Mouse (Mus musculus) hindbrain, embryonic 12.5 days (tissue): Measurements from ENCODE around the gene Igsf3. TPM values are rescaled to one million over a fixed set of nuclear protein-coding genes. Genes with fewer than 3 reads are reported as not detected.

ENCODE experiments used
- ATAC-seq: fragments of 200-750 bp; cut with Nextera tagmentation; 2 replicates; pipeline ENCODE4 v1.8.0; 2017; ENCODE audit warnings: moderate TSS enrichment; ENCODE audit not compliant: low FRiP score
- H3K27ac ChIP-seq: fragments of 300-500 bp; sonication (generic); 2 replicates; pipeline ENCODE4 v1.5.1; 2016; ENCODE audit warnings: mild to moderate bottlenecking
- H3K27me3 ChIP-seq: fragments of 300-500 bp; sonication (generic); 2 replicates; pipeline ENCODE4 v1.6.1; 2016; ENCODE audit warnings: mild to moderate bottlenecking
- H3K36me3 ChIP-seq: fragments of 300-500 bp; sonication (generic); 2 replicates; pipeline ENCODE4 v1.6.1; 2016; ENCODE audit warnings: mild to moderate bottlenecking
- H3K4me1 ChIP-seq: fragments of 300-500 bp; sonication (generic); 2 replicates; pipeline ENCODE4 v1.6.1; 2016
- H3K4me2 ChIP-seq: fragments of 300-500 bp; sonication (generic); replicated peaks from 2 replicates; pipeline ENCODE4 v1.6.1; 2016; ENCODE audit warnings: mild to moderate bottlenecking
- H3K4me3 ChIP-seq: fragments of 300-500 bp; sonication (generic); 2 replicates; pipeline ENCODE4 v1.5.1; 2016; ENCODE audit warnings: mild to moderate bottlenecking
- H3K9ac ChIP-seq: fragments of 300-500 bp; sonication (generic); 2 replicates; pipeline ENCODE4 v1.6.1; 2016; ENCODE audit warnings: mild to moderate bottlenecking, moderate library complexity
- H3K9me3 ChIP-seq: fragments of 300-500 bp; sonication (generic); replicated peaks from 2 replicates; pipeline ENCODE4 v1.6.1; 2016; ENCODE audit warnings: mild to moderate bottlenecking
- WGBS: fragments of 180-500 bp; shearing (Covaris S2); methylation state at CpG from one replicate; pipeline ENCODE4 v1.1.7; 2016; 5-methylcytosine and 5-hydroxymethylcytosine counted together
- polyA plus RNA-seq: library from polyadenylated mRNA; unstranded; fragments of >200 nt; fragmentation: Nextera tagmentation; extraction: Ambion mirVana; gene quantifications from 2 replicates; pipeline ENCODE4 v1.2.1, GENCODE M21; 2016

The Igsf3 gene
- polyA plus RNA-seq, 1 experiment from 2014 or later = 61.9 TPM

GRCm38 (mm10) chr3:101501611-101502010 is 124.7 kb downstream of the Igsf3 start:
- no peak overlapping the region for H3K4me2 ChIP-seq
- H3K27me3 ChIP-seq = no peaks in the 10 kb centered on the region; the same call in 1 of the 2 replicates
- H3K27ac ChIP-seq = no peak overlapping the region
- no peaks in the 10 kb centered on the region for H3K9me3 ChIP-seq
- ATAC-seq = no peak
- no peaks in the 10 kb centered on the region for H3K36me3 ChIP-seq
- no peak overlapping the region for H3K4me3 ChIP-seq
- no peak overlapping the region for H3K9ac ChIP-seq
- peaks cover 20% of the 10 kb centered on the region for H3K4me1 ChIP-seq
- WGBS = 69% methylated on average over 4 of the region's 4 CpGs

GRCm38 (mm10) chr3:101502086-101502760 is 125.3 kb downstream of the Igsf3 start:
- Histone ChIP-seq H3K27ac (no peak overlapping the region), H3K9ac (no peak overlapping the region), H3K9me3 (no peaks in the 10 kb centered on the region), H3K36me3 (no peaks in the 10 kb centered on the region), H3K4me3 (no peak overlapping the region), H3K27me3 (peaks cover 3% of the 10 kb centered on the region; the same call in 1 of the 2 replicates), H3K4me1 (peaks cover 25% of the 10 kb centered on the region), H3K4me2 (no peak overlapping the region)
- 55% methylated on average over 14 of the region's 14 CpGs for WGBS
- no peak for ATAC-seq

GRCm38 (mm10) chr3:101506179-101506578 is 129.3 kb downstream of the Igsf3 start:
- Histone ChIP-seq H3K4me1 (peaks cover 21% of the 10 kb centered on the region), H3K27ac (peak overlapping the region; percentile 66), H3K36me3 (no peaks in the 10 kb centered on the region), H3K4me2 (no peak overlapping the region), H3K4me3 (no peak overlapping the region), H3K27me3 (0 out of 2 replicates have a peak, but pooled peaks cover 4% of the 10 kb centered on the region), H3K9me3 (no peaks in the 10 kb centered on the region), H3K9ac (0 out of 2 replicates have a peak overlapping the region, but pooled peaks have one; percentile 0)
- peak; percentile 89 for ATAC-seq
- 23% methylated on average over 5 of the region's 5 CpGs for WGBS

DNA sequence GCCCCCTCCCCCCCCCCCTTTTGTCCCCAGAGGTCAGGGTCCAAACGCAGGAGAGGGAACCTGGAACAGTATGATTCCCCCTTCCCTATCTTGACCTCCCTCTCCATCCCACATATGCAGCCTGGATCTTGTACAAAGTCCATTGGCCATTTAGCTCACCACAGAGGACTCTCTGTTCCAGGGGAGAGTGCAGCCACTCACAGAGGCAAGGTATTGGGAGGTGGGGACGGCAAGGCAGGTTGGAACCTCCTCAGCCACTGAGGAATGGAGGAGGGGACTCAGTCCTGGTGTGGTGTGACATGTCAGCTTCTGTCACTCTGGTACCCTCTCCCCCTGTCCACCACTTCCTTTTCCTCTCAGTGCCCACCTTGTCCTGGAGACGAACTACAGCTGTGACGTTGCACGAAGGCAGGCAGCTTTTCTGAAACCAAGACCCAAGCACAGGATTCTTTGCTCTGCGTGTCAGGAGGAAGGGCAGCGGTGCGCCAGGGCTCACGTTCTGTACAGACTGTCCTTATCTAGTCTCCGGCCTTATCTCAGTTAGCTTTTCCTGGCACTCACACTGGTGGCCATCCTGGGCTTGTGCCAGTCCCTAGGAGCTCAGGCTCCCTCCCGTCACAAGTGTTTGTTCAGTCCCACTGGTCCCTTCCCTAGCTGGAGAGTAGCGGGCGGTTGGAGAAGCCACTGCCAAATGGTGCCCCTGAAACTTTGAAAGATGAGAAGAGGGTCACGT is 130.3 kb downstream of the Igsf3 start:
- H3K27me3 ChIP-seq = 0 out of 2 replicates have a peak, but pooled peaks cover 4% of the 10 kb centered on the region
- 66% methylated on average over 14 of the region's 14 CpGs for WGBS
- ATAC-seq = no peak
- no peak overlapping the region for H3K4me2 ChIP-seq
- H3K9me3 ChIP-seq = peaks cover 4% of the 10 kb centered on the region; the same call in 1 of the 2 replicates
- H3K27ac ChIP-seq = 0 out of 2 replicates have a peak overlapping the region, but pooled peaks have one; percentile 17
- no peak overlapping the region for H3K9ac ChIP-seq
- no peak overlapping the region for H3K4me3 ChIP-seq
- H3K36me3 ChIP-seq = no peaks in the 10 kb centered on the region
- H3K4me1 ChIP-seq = peaks cover 17% of the 10 kb centered on the region

DNA sequence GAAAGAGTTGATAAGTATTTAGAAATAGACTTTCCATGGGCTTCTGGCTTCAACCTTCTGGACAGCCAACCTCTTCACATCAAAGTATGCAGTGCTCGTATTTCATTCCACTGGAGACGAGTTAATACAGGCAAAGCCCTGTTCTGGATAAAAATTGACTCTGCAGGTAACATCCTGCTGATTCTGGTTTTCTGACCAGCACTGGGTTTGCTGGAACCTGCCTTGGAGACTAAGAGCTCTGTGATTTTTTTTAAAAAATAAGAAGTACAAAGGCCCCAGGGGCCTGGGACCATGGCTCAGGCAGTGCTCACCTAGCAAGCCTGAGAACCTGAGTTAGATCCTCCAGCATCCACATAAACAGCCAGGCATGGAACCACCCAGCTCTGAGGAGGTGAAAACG is 130.9 kb downstream of the Igsf3 start:
- Histone ChIP-seq H3K9me3 (peaks cover 4% of the 10 kb centered on the region; the same call in 1 of the 2 replicates), H3K4me3 (no peak overlapping the region), H3K9ac (no peak overlapping the region), H3K36me3 (no peaks in the 10 kb centered on the region), H3K27me3 (0 out of 2 replicates have a peak, but pooled peaks cover 4% of the 10 kb centered on the region), H3K27ac (0 out of 2 replicates have a peak overlapping the region, but pooled peaks have one; percentile 17), H3K4me2 (no peak overlapping the region), H3K4me1 (peaks cover 16% of the 10 kb centered on the region)
- ATAC-seq = no peak
- WGBS = 61% methylated on average over 3 of the region's 3 CpGs

GRCm38 (mm10) chr3:101509707-101510544 is 133.0 kb downstream of the Igsf3 start:
- Histone ChIP-seq H3K4me2 (no peak overlapping the region), H3K4me3 (no peak overlapping the region)
- WGBS = 88% methylated on average over 10 of the region's 10 CpGs

DNA sequence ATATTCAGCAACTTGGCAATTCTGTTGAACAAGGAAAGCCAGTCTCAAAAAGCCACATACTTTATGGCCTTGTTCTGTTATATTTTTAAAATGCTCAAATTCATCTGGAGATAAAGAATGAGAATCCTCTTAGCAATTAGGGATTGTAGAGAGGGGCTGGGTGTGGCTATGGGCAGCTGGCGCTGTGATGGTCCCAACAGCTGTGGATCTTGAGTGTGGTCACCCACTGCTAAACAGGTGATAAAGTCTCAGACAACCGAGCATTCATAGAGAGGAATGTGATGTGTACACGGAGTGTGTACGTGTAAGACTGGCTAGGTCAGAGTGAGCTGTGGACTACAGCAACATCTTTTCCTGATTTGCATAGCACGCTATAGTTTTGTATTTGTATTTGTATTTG is 133.7 kb downstream of the Igsf3 start:
- H3K4me1 ChIP-seq = peaks cover 31% of the 10 kb centered on the region
- H3K27ac ChIP-seq = no peak overlapping the region
- no peak overlapping the region for H3K4me2 ChIP-seq
- no peak overlapping the region for H3K4me3 ChIP-seq
- peaks cover 4% of the 10 kb centered on the region; the same call in 1 of the 2 replicates for H3K9me3 ChIP-seq
- no peak overlapping the region for H3K9ac ChIP-seq
- no peak for ATAC-seq
- H3K27me3 ChIP-seq = 0 out of 2 replicates have a peak, but pooled peaks cover 4% of the 10 kb centered on the region
- 90% methylated on average over 5 of the region's 5 CpGs for WGBS
- H3K36me3 ChIP-seq = no peaks in the 10 kb centered on the region

More at GRCm38 (mm10) chr3:101509707-101510544, 133.0 kb downstream of the Igsf3 start:
- Histone ChIP-seq H3K4me1 (peaks cover 31% of the 10 kb centered on the region), H3K36me3 (no peaks in the 10 kb centered on the region), H3K27ac (no peak overlapping the region; the same call in 1 of the 2 replicates), H3K9me3 (peaks cover 4% of the 10 kb centered on the region; the same call in 1 of the 2 replicates), H3K9ac (no peak overlapping the region), H3K27me3 (0 out of 2 replicates have a peak, but pooled peaks cover 4% of the 10 kb centered on the region)
- no peak for ATAC-seq

Other genes with a start within 250 kb of the Igsf3 start
- gene Cd2, start 89.1 kb upstream of the Igsf3 start, polyA plus RNA-seq = not detected in 2 replicates
- gene Atp1a1, start 227.6 kb downstream of the Igsf3 start, polyA plus RNA-seq = 62.9 and 63.0 TPM in 2 replicates